In genomic region chr11:49936458-49936857, GRCm38 (mm10) we compare ENCODE assay signal across 18 mouse cellular contexts. TPM values are rescaled to one million over a fixed set of nuclear protein-coding genes. Genes with fewer than 3 reads are reported as not detected.
"Had no signal": no experiment of that assay in that cellular context is flagged by ENCODE, and none has a peak within 500 bp of the region (broad histone marks: within the 10 kb centered on the region; RNA-seq: fewer than 3 reads in every experiment).

No protein-coding gene starts in this region.

- H3K27ac ChIP-seq: liver, embryonic 13.5 days; midbrain, embryonic 15.5 days; neural tube, embryonic 12.5 days; neural tube, embryonic 15.5 days; stomach, postnatal 0 days had no signal

- H3K4me1 ChIP-seq: liver, embryonic 13.5 days had no signal

- H3K4me2 ChIP-seq: liver, embryonic 13.5 days; midbrain, embryonic 11.5 days; midbrain, embryonic 15.5 days; neural tube, embryonic 12.5 days; neural tube, embryonic 15.5 days had no signal

- DNase-seq: kidney, adult 18-20 months; kidney, adult 9 months; kidney, postnatal 14 days; kidney, postnatal 4 days; liver, embryonic 13.5 days; lung, adult 2 months; lung, postnatal 14 days; lung, postnatal 4 days; right cerebral cortex, postnatal 4 days; thymus, postnatal 25 days had no signal

- H3K36me3 ChIP-seq: liver, embryonic 13.5 days; midbrain, embryonic 15.5 days; neural tube, embryonic 12.5 days; neural tube, embryonic 15.5 days had no signal

- H3K9me3 ChIP-seq: liver, embryonic 13.5 days; midbrain, embryonic 15.5 days; neural tube, embryonic 12.5 days; neural tube, embryonic 15.5 days had no signal

- H3K27me3 ChIP-seq: midbrain, embryonic 15.5 days; neural tube, embryonic 12.5 days; neural tube, embryonic 15.5 days had no signal

- H3K4me3 ChIP-seq: liver, embryonic 13.5 days; midbrain, embryonic 15.5 days; neural tube, embryonic 12.5 days; neural tube, embryonic 15.5 days had no signal

- H3K9ac ChIP-seq: liver, embryonic 13.5 days; midbrain, embryonic 15.5 days; neural tube, embryonic 12.5 days; neural tube, embryonic 15.5 days had no signal

- ATAC-seq: midbrain, embryonic 15.5 days had no signal

RNA-seq across cellular contexts. Expression of gene Rasgef1c, which starts 34.8 kb away (rescaled TPM):
- polyA plus RNA-seq: liver, adult 2 months; liver, embryonic 13.5 days; liver, embryonic 16.5 days; lung, embryonic 16.5 days had no signal
